Mouse (Mus musculus) bone marrow, adult 2 months (tissue): Measurements from ENCODE around the gene Map2k5. TPM values are rescaled to one million over a fixed set of nuclear protein-coding genes. Genes with fewer than 3 reads are reported as not detected.

ENCODE experiments used
- H3K27ac ChIP-seq: fragments of 200-500 bp; 2 replicates; pipeline ENCODE4 v1.5.1; 2012; ENCODE audit warnings: low read depth, mild to moderate bottlenecking, control low read depth, inconsistent platforms, low read length; ENCODE audit not compliant: control insufficient read depth, poor library complexity, insufficient read depth
- H3K4me1 ChIP-seq: fragments of 200-500 bp; 2 replicates; pipeline ENCODE4 v1.6.1; 2011; ENCODE audit warnings: low read length; ENCODE audit not compliant: control insufficient read depth, insufficient read depth
- H3K4me3 ChIP-seq: fragments of 200-500 bp; replicated peaks from 2 replicates; pipeline ENCODE3; 2011; ENCODE audit warnings: mild to moderate bottlenecking, low read depth, low read length, control low read depth; ENCODE audit not compliant: control insufficient read depth
- CTCF ChIP-seq: fragments of 200-500 bp; IDR thresholded peaks from 2 replicates; pipeline ENCODE4 v1.5.1; 2011; ENCODE audit warnings: low read length, control low read depth; ENCODE audit not compliant: control insufficient read depth, insufficient read depth
- POLR2A ChIP-seq: fragments of 200-500 bp; IDR thresholded peaks from 2 replicates; pipeline ENCODE4 v1.6.1; 2011; ENCODE audit warnings: low read depth, mild to moderate bottlenecking, control low read depth, low read length, borderline replicate concordance; ENCODE audit not compliant: control insufficient read depth
- WGBS: fragments of 180-500 bp; shearing (Covaris S2); methylation state at CpG from one replicate; pipeline ENCODE4 v1.1.7; 2018; 5-methylcytosine and 5-hydroxymethylcytosine counted together
- polyA plus RNA-seq: library from polyadenylated mRNA; stranded (reverse); fragments of >200 nt; gene quantifications from 2 replicates; pipeline ENCODE4 v1.2.4, GENCODE M21; 2011; ENCODE audit warnings: low replicate concordance; ENCODE audit not compliant: missing spikeins, insufficient read depth, insufficient read length

Map2k5 gene
- polyA plus RNA-seq, 1 experiment, result 13.9 TPM

GRCm38 (mm10) chr9:63151949-63152348 is 225.8 kb downstream of the Map2k5 start:
- no peaks in the 10 kb centered on the region for H3K4me1 ChIP-seq
- WGBS, result 36% methylated on average over 14 of the region's 14 CpGs
- TF ChIP-seq CTCF (no peak), POLR2A (no peak)
- H3K4me3 ChIP-seq, result no peak overlapping the region
- no peak overlapping the region for H3K27ac ChIP-seq

GRCm38 (mm10) chr9:63151072-63151870 is 226.4 kb downstream of the Map2k5 start:
- Histone ChIP-seq H3K4me3 (no peak overlapping the region), H3K4me1 (no peaks in the 10 kb centered on the region), H3K27ac (no peak overlapping the region)
- TF ChIP-seq CTCF (no peak), POLR2A (no peak)
- WGBS, result 5% methylated on average over 20 of the region's 20 CpGs

GRCm38 (mm10) chr9:63150086-63150800 is 227.5 kb downstream of the Map2k5 start:
- H3K27ac ChIP-seq, result no peak overlapping the region
- H3K4me1 ChIP-seq, result no peaks in the 10 kb centered on the region
- no peak for TF ChIP-seq POLR2A
- no peak overlapping the region for H3K4me3 ChIP-seq
- WGBS, result 9% methylated on average over 27 of the region's 27 CpGs

- 6% methylated on average over 20 of the region's 20 CpGs for WGBS
- H3K27ac ChIP-seq, result no peak overlapping the region
- TF ChIP-seq CTCF (no peak), POLR2A (no peak)
- H3K4me1 ChIP-seq, result no peaks in the 10 kb centered on the region
- no peak overlapping the region for H3K4me3 ChIP-seq
Observed at GRCm38 (mm10) chr9:63149372-63149766, 228.3 kb downstream of the Map2k5 start.

- TF ChIP-seq POLR2A (no peak), CTCF (no peak)
- H3K27ac ChIP-seq, result no peak within 1 kb of the TSS
- H3K4me3 ChIP-seq, result no peak within 1 kb of the TSS
- WGBS, result 2% methylated on average over 96 of the region's 108 CpGs
- no peaks in the 10 kb centered on the region for H3K4me1 ChIP-seq
Observed at GRCm38 (mm10) chr9:63148410-63149371, 229.0 kb downstream of the Map2k5 start, which contains the start of gene Skor1. Gene Skor1, minus strand, starts transcription at chr9:63148961.

GRCm38 (mm10) chr9:63147786-63148409 is 229.8 kb downstream of the Map2k5 start:
- no peak for TF ChIP-seq POLR2A
- TF ChIP-seq CTCF, result no peak
- H3K27ac ChIP-seq, result no peak overlapping the region
- WGBS, result 13% methylated on average over 14 of the region's 14 CpGs

GRCm38 (mm10) chr9:63147296-63147695 is 230.4 kb downstream of the Map2k5 start:
- Histone ChIP-seq H3K4me3 (no peak overlapping the region), H3K4me1 (no peaks in the 10 kb centered on the region), H3K27ac (no peak overlapping the region)
- TF ChIP-seq CTCF (no peak), POLR2A (no peak)
- 3% methylated on average over 9 of the region's 9 CpGs for WGBS

More at GRCm38 (mm10) chr9:63147786-63148409, 229.8 kb downstream of the Map2k5 start:
- no peak overlapping the region for H3K4me3 ChIP-seq
- H3K4me1 ChIP-seq, result no peaks in the 10 kb centered on the region
